Mouse (Mus musculus) liver, embryonic 15.5 days (tissue): ENCODE data around the gene Pitx2. TPM values are rescaled to one million over a fixed set of nuclear protein-coding genes. Genes with fewer than 3 reads are reported as not detected.
A peak's percentile ranks its signal among the peaks of the same experiment; 100 is the strongest.

Experiments
- ATAC-seq: fragments of 200-750 bp; cut with Nextera tagmentation; 2 replicates; pipeline ENCODE4 v1.8.0; 2017; ENCODE audit warnings: moderate number of reproducible peaks, mild to moderate bottlenecking, moderate library complexity; ENCODE audit not compliant: insufficient read depth
- H3K27ac ChIP-seq: fragments of 300-500 bp; sonication (generic); replicated peaks from 2 replicates; pipeline ENCODE4 v1.5.1; 2015; ENCODE audit warnings: mild to moderate bottlenecking, inconsistent platforms
- H3K27me3 ChIP-seq: fragments of 300-500 bp; sonication (generic); 2 replicates; pipeline ENCODE4 v1.6.1; 2015; ENCODE audit warnings: mild to moderate bottlenecking, inconsistent platforms
- H3K36me3 ChIP-seq: fragments of 300-500 bp; sonication (generic); replicated peaks from 2 replicates; pipeline ENCODE4 v1.6.1; 2015; ENCODE audit warnings: moderate library complexity, mild to moderate bottlenecking, inconsistent platforms
- H3K4me1 ChIP-seq: fragments of 300-500 bp; sonication (generic); replicated peaks from 2 replicates; pipeline ENCODE4 v1.6.1; 2015; ENCODE audit warnings: inconsistent platforms
- H3K4me2 ChIP-seq: fragments of 300-500 bp; sonication (generic); 2 replicates; pipeline ENCODE4 v1.6.1; 2015; ENCODE audit warnings: moderate library complexity, mild to moderate bottlenecking, inconsistent platforms
- H3K4me3 ChIP-seq: fragments of 300-500 bp; sonication (generic); replicated peaks from 2 replicates; pipeline ENCODE4 v1.5.1; 2015; ENCODE audit warnings: mild to moderate bottlenecking, inconsistent platforms
- H3K9ac ChIP-seq: fragments of 300-500 bp; sonication (generic); 2 replicates; pipeline ENCODE4 v1.6.1; 2015; ENCODE audit warnings: moderate library complexity, mild to moderate bottlenecking, inconsistent platforms
- H3K9me3 ChIP-seq: fragments of 300-500 bp; sonication (generic); replicated peaks from 2 replicates; pipeline ENCODE4 v1.6.1; 2016; ENCODE audit warnings: inconsistent platforms
- WGBS: fragments of 180-500 bp; shearing (Covaris S2); methylation state at CpG from one replicate; pipeline ENCODE4 v1.1.7; 2015; ENCODE audit warnings: mixed read lengths; ENCODE audit not compliant: insufficient replicate concordance; 5-methylcytosine and 5-hydroxymethylcytosine counted together
- polyA plus RNA-seq: library from polyadenylated mRNA; unstranded; fragments of >200 nt; fragmentation: Nextera tagmentation; extraction: Ambion mirVana; gene quantifications from 2 replicates; pipeline ENCODE4 v1.2.1, GENCODE M21; 2015

The Pitx2 gene
- polyA plus RNA-seq, 1 experiment from 2014 or later, result 0.90 TPM

- ATAC-seq, result no peak
- Histone ChIP-seq H3K4me2 (no peak overlapping the region), H3K4me3 (no peak overlapping the region), H3K27ac (no peak overlapping the region), H3K9ac (no peak overlapping the region), H3K4me1 (0 out of 2 replicates have a peak, but pooled peaks cover 4% of the 10 kb centered on the region), H3K27me3 (peaks cover 95% of the 10 kb centered on the region), H3K9me3 (no peaks in the 10 kb centered on the region), H3K36me3 (no peaks in the 10 kb centered on the region)
- 3% methylated on average over 36 of the region's 36 CpGs for WGBS
Measured at GRCm38 (mm10) chr3:129202871-129203740, 3.4 kb downstream of the Pitx2 start.

GRCm38 (mm10) chr3:129203761-129204440 lies 4.2 kb downstream of the Pitx2 start:
- Histone ChIP-seq H3K27ac (no peak overlapping the region), H3K9me3 (no peaks in the 10 kb centered on the region), H3K36me3 (no peaks in the 10 kb centered on the region), H3K4me2 (peak overlapping the region; percentile 54), H3K4me3 (peak overlapping the region; percentile 30), H3K9ac (no peak overlapping the region), H3K4me1 (0 out of 2 replicates have a peak, but pooled peaks cover 4% of the 10 kb centered on the region), H3K27me3 (peaks cover 96% of the 10 kb centered on the region)
- under 1% methylated on average over 35 of the region's 35 CpGs for WGBS
- ATAC-seq, result no peak

- Histone ChIP-seq H3K27me3 (peaks cover 96% of the 10 kb centered on the region), H3K9me3 (no peaks in the 10 kb centered on the region), H3K36me3 (no peaks in the 10 kb centered on the region), H3K4me2 (peak overlapping the region; percentile 54), H3K27ac (no peak overlapping the region), H3K4me3 (peak overlapping the region; percentile 30), H3K4me1 (0 out of 2 replicates have a peak, but pooled peaks cover 4% of the 10 kb centered on the region), H3K9ac (no peak overlapping the region)
- ATAC-seq, result peak; percentile 40; the same call in 1 of the 2 replicates
- 1% methylated on average over 48 of the region's 48 CpGs for WGBS
Measured at GRCm38 (mm10) chr3:129204441-129205313, 5.0 kb downstream of the Pitx2 start.

GRCm38 (mm10) chr3:129205481-129206175 lies 6.0 kb downstream of the Pitx2 start:
- 9% methylated on average over 18 of the region's 18 CpGs for WGBS
- Histone ChIP-seq H3K27me3 (peaks cover 96% of the 10 kb centered on the region), H3K36me3 (no peaks in the 10 kb centered on the region), H3K9me3 (no peaks in the 10 kb centered on the region), H3K9ac (no peak overlapping the region), H3K4me1 (0 out of 2 replicates have a peak, but pooled peaks cover 4% of the 10 kb centered on the region), H3K27ac (no peak overlapping the region), H3K4me3 (no peak overlapping the region), H3K4me2 (no peak overlapping the region)
- no peak for ATAC-seq

- Histone ChIP-seq H3K4me2 (no peak overlapping the region), H3K27ac (no peak overlapping the region), H3K9ac (no peak overlapping the region), H3K36me3 (no peaks in the 10 kb centered on the region), H3K4me3 (no peak overlapping the region), H3K9me3 (no peaks in the 10 kb centered on the region), H3K4me1 (0 out of 2 replicates have a peak, but pooled peaks cover 4% of the 10 kb centered on the region), H3K27me3 (peaks cover 99% of the 10 kb centered on the region)
- 3% methylated on average over 13 of the region's 13 CpGs for WGBS
- no peak for ATAC-seq
Measured at GRCm38 (mm10) chr3:129206776-129207175, 7.1 kb downstream of the Pitx2 start.

GRCm38 (mm10) chr3:129207231-129208030 lies 7.8 kb downstream of the Pitx2 start:
- Histone ChIP-seq H3K27me3 (peaks cover 99% of the 10 kb centered on the region), H3K9me3 (no peaks in the 10 kb centered on the region), H3K4me2 (no peak overlapping the region), H3K4me3 (no peak overlapping the region), H3K36me3 (no peaks in the 10 kb centered on the region), H3K4me1 (0 out of 2 replicates have a peak, but pooled peaks cover 4% of the 10 kb centered on the region), H3K9ac (no peak overlapping the region), H3K27ac (no peak overlapping the region)
- ATAC-seq, result no peak
- 3% methylated on average over 24 of the region's 24 CpGs for WGBS

- Histone ChIP-seq H3K9ac (no peak overlapping the region), H3K4me3 (no peak overlapping the region), H3K27me3 (peaks cover 99% of the 10 kb centered on the region), H3K27ac (no peak overlapping the region), H3K36me3 (no peaks in the 10 kb centered on the region), H3K4me2 (no peak overlapping the region), H3K9me3 (no peaks in the 10 kb centered on the region), H3K4me1 (0 out of 2 replicates have a peak, but pooled peaks cover 4% of the 10 kb centered on the region)
- 2% methylated on average over 7 of the region's 7 CpGs for WGBS
- no peak for ATAC-seq
Measured at GRCm38 (mm10) chr3:129208031-129208380, 8.3 kb downstream of the Pitx2 start.

GRCm38 (mm10) chr3:129208421-129208820 lies 8.7 kb downstream of the Pitx2 start:
- no peak for ATAC-seq
- Histone ChIP-seq H3K4me1 (0 out of 2 replicates have a peak, but pooled peaks cover 4% of the 10 kb centered on the region), H3K9ac (no peak overlapping the region), H3K27ac (no peak overlapping the region), H3K9me3 (no peaks in the 10 kb centered on the region), H3K4me3 (no peak overlapping the region), H3K36me3 (no peaks in the 10 kb centered on the region), H3K27me3 (peaks cover 99% of the 10 kb centered on the region), H3K4me2 (no peak overlapping the region)
- WGBS, result 4% methylated on average over 10 of the region's 10 CpGs

- Histone ChIP-seq H3K27me3 (peaks cover 99% of the 10 kb centered on the region), H3K27ac (no peak overlapping the region), H3K4me3 (no peak overlapping the region), H3K4me2 (no peak overlapping the region), H3K4me1 (peaks cover 6% of the 10 kb centered on the region; the same call in 1 of the 2 replicates), H3K9me3 (no peaks in the 10 kb centered on the region), H3K9ac (no peak overlapping the region), H3K36me3 (no peaks in the 10 kb centered on the region)
- 9% methylated on average over 4 of the region's 4 CpGs for WGBS
- ATAC-seq, result no peak
Measured at GRCm38 (mm10) chr3:129209266-129209665, 9.6 kb downstream of the Pitx2 start.

- no peaks in the 10 kb centered on the region for H3K9me3 ChIP-seq
- H3K9ac ChIP-seq, result no peak overlapping the region
- H3K27ac ChIP-seq, result no peak overlapping the region
- WGBS, result 1% methylated on average over 4 of the region's 4 CpGs
- H3K36me3 ChIP-seq, result no peaks in the 10 kb centered on the region
- peaks cover 99% of the 10 kb centered on the region for H3K27me3 ChIP-seq
- no peak overlapping the region for H3K4me3 ChIP-seq
- peaks cover 7% of the 10 kb centered on the region; the same call in 1 of the 2 replicates for H3K4me1 ChIP-seq
- no peak for ATAC-seq
- H3K4me2 ChIP-seq, result no peak overlapping the region
Measured at GRCm38 (mm10) chr3:129209771-129210170, 10.1 kb downstream of the Pitx2 start.
